Mouse (Mus musculus): ENCODE measurements around the gene Npepl1. TPM values are rescaled to one million over a fixed set of nuclear protein-coding genes. Genes with fewer than 3 reads are reported as not detected.
A peak's percentile ranks its signal among the peaks of the same experiment; 100 is the strongest.

Npepl1 gene
- total and polyA plus RNA-seq, 3 experiments = 17.3 to 46.9 TPM; not detected in 1

- Histone ChIP-seq H3K27ac (ENCODE audit: control insufficient read depth, low read depth, low read length) (no peak overlapping the region), H3K27me3 (ENCODE audit: control insufficient read depth in 1 of 2, insufficient read depth in 2 of 2, low read length in 2 of 2) (no peaks in the 10 kb centered on the region), H3K4me3 (ENCODE audit: control insufficient read depth in 1 of 2, insufficient read depth in 1 of 2, low read depth in 2 of 2, low read length in 2 of 2) (no peak overlapping the region), H3K9me3 (replicated peaks; ENCODE audit: insufficient read depth, low read length) (no peaks in the 10 kb centered on the region), H3K79me2 (ENCODE audit: control insufficient read depth, insufficient read depth, low read length, poor library complexity) (peaks cover 9% of the 10 kb centered on the region; the same call in 1 of the 2 replicates), H3K9ac (ENCODE audit: control insufficient read depth, low read depth, low read length, poor library complexity, severe bottlenecking) (no peak overlapping the region), H3K36me3 (ENCODE audit: control insufficient read depth in 1 of 2, insufficient read depth in 2 of 2, low read length in 2 of 2) (no peaks in the 10 kb centered on the region), H3K4me1 (ENCODE audit: control insufficient read depth in 1 of 2, insufficient read depth in 2 of 2, low read length in 2 of 2) (peaks cover 0 to 5% of the 10 kb centered on the region in 2 experiments; a peak in 1 of 4 replicates)
- no peak for TF ChIP-seq UBTF (IDR thresholded peaks at IDR 0.05; ENCODE audit: borderline replicate concordance, insufficient read depth, low read depth, low read length)
- TF ChIP-seq BHLHE40 (IDR thresholded peaks at IDR 0.05; ENCODE audit: borderline replicate concordance, low read depth, low read length) = no peak
- TF ChIP-seq CTCF (IDR thresholded peaks at IDR 0.05 in 2 of 3, conservative IDR thresholded peaks at IDR 0.05 in 1 of 3; ENCODE audit: control insufficient read depth in 1 of 3, insufficient read depth in 1 of 3, low read depth in 2 of 3, low read length in 3 of 3, poor library complexity in 1 of 3, severe bottlenecking in 1 of 3) = no peak
- TF ChIP-seq MAZ (IDR thresholded peaks at IDR 0.05; ENCODE audit: low read depth, low read length) = no peak
- DNase-seq (ENCODE audit: low read depth, low spot score) = no peak
These were observed 2.8 kb upstream of the Npepl1 start for GRCm38 (mm10) chr2:174107375-174107774.

GRCm38 (mm10) chr2:174110783-174111549 lies 817 bp downstream of the Npepl1 start:
- Histone ChIP-seq H3K79me2 (ENCODE audit: control insufficient read depth, insufficient read depth, low read length, poor library complexity) (peaks cover 9% of the 10 kb centered on the region; the same call in 1 of the 2 replicates), H3K27ac (ENCODE audit: control insufficient read depth, low read depth, low read length) (peak overlapping the region; percentile 37), H3K9me3 (replicated peaks; ENCODE audit: insufficient read depth, low read length) (no peaks in the 10 kb centered on the region), H3K4me3 (ENCODE audit: control insufficient read depth in 1 of 2, insufficient read depth in 1 of 2, low read depth in 2 of 2, low read length in 2 of 2) (peak overlapping the region; percentile 55 to 81), H3K27me3 (ENCODE audit: control insufficient read depth in 1 of 2, insufficient read depth in 2 of 2, low read length in 2 of 2) (no peaks in the 10 kb centered on the region), H3K36me3 (ENCODE audit: control insufficient read depth in 1 of 2, insufficient read depth in 2 of 2, low read length in 2 of 2) (no peaks in the 10 kb centered on the region), H3K9ac (ENCODE audit: control insufficient read depth, low read depth, low read length, poor library complexity, severe bottlenecking) (peak overlapping the region; percentile 85), H3K4me1 (ENCODE audit: control insufficient read depth in 1 of 2, insufficient read depth in 2 of 2, low read length in 2 of 2) (peaks cover 0 to 5% of the 10 kb centered on the region in 2 experiments; a peak in 1 of 4 replicates)
- peak; percentile 58 for DNase-seq (ENCODE audit: low read depth, low spot score)
- TF ChIP-seq MAFK (IDR thresholded peaks at IDR 0.05; ENCODE audit: borderline replicate concordance, low read depth, low read length) (no peak), MEF2A (IDR thresholded peaks at IDR 0.05; ENCODE audit: extremely low read depth, insufficient replicate concordance, low read depth, low read length, poor library complexity, severe bottlenecking) (no peak), MXI1 (IDR thresholded peaks at IDR 0.05; ENCODE audit: low read depth, low read length) (peak; percentile 87), UBTF (IDR thresholded peaks at IDR 0.05; ENCODE audit: borderline replicate concordance, insufficient read depth, low read depth, low read length) (no peak), SMC3 (IDR thresholded peaks at IDR 0.05; ENCODE audit: low read depth, low read length) (no peak), POLR2AphosphoS5 (IDR thresholded peaks at IDR 0.05; ENCODE audit: borderline replicate concordance, low read depth, low read length) (no peak), NRF1 (IDR thresholded peaks at IDR 0.05; ENCODE audit: insufficient read depth, low read depth, low read length, poor library complexity, severe bottlenecking) (no peak), GATA1 (IDR thresholded peaks at IDR 0.05; ENCODE audit: low read depth, low read length) (no peak), USF1 (IDR thresholded peaks at IDR 0.05; ENCODE audit: low read depth, low read length) (no peak), ETS1 (IDR thresholded peaks at IDR 0.05; ENCODE audit: low read depth, low read length) (no peak), ZKSCAN1 (IDR thresholded peaks at IDR 0.05; ENCODE audit: low read depth, low read length) (no peak), POLR2A (IDR thresholded peaks at IDR 0.05; ENCODE audit: control insufficient read depth in 1 of 2, insufficient read depth in 1 of 2, low read depth in 1 of 2, low read length in 2 of 2, poor library complexity in 1 of 2) (peak in 1 of 2 experiments; percentile 57; a peak in 1 of 4 replicates), SIN3A (IDR thresholded peaks at IDR 0.05; ENCODE audit: low read length) (peak; percentile 37; the same call in 1 of the 2 replicates), USF2 (IDR thresholded peaks at IDR 0.05; ENCODE audit: borderline replicate concordance in 1 of 2, insufficient read depth in 1 of 2, low read depth in 1 of 2, low read length in 2 of 2) (no peak), ZC3H11A (IDR thresholded peaks at IDR 0.05; ENCODE audit: low read depth, low read length) (no peak), E2F4 (IDR thresholded peaks at IDR 0.05; ENCODE audit: borderline replicate concordance, low read depth, low read length) (no peak), BHLHE40 (IDR thresholded peaks at IDR 0.05; ENCODE audit: borderline replicate concordance, low read depth, low read length) (no peak), CTCF (IDR thresholded peaks at IDR 0.05 in 2 of 3, conservative IDR thresholded peaks at IDR 0.05 in 1 of 3; ENCODE audit: control insufficient read depth in 1 of 3, insufficient read depth in 1 of 3, low read depth in 2 of 3, low read length in 3 of 3, poor library complexity in 1 of 3, severe bottlenecking in 1 of 3) (no peak), MAZ (IDR thresholded peaks at IDR 0.05; ENCODE audit: low read depth, low read length) (no peak), ELF1 (IDR thresholded peaks at IDR 0.05; ENCODE audit: low read depth, low read length) (no peak), GABPA (IDR thresholded peaks at IDR 0.05; ENCODE audit: low read depth, low read length) (no peak), NELFE (IDR thresholded peaks at IDR 0.05; ENCODE audit: low read depth, low read length) (peak; percentile 29; the same call in 1 of the 2 replicates), CHD1 (IDR thresholded peaks at IDR 0.05; ENCODE audit: low read depth, low read length) (no peak), KAT2A (conservative IDR thresholded peaks at IDR 0.05; ENCODE audit: low read depth, low read length) (no peak), POLR2AphosphoS2 (IDR thresholded peaks at IDR 0.05; ENCODE audit: low read length) (no peak), CHD2 (IDR thresholded peaks at IDR 0.05; ENCODE audit: low read length) (no peak), ZNF384 (IDR thresholded peaks at IDR 0.05; ENCODE audit: low read depth, low read length) (no peak), RAD21 (IDR thresholded peaks at IDR 0.05; ENCODE audit: low read depth, low read length) (no peak)
